Mouse (Mus musculus) liver, embryonic 14.5 days (tissue): ENCODE data around the gene Zfp37. TPM values are rescaled to one million over a fixed set of nuclear protein-coding genes. Genes with fewer than 3 reads are reported as not detected.

Source experiments
- ATAC-seq: fragments of 200-750 bp; cut with Nextera tagmentation; 2 replicates; pipeline ENCODE4 v1.8.0; 2017; ENCODE audit warnings: moderate number of reproducible peaks, mild to moderate bottlenecking, moderate library complexity; ENCODE audit not compliant: insufficient read depth
- DNase-seq, 3 experiments: peaks; one replicate each; pipeline ENCODE4 v3.0.0-alpha.2; 2012 to 2013; ENCODE audit warnings: low read depth in 3 of 3, low spot score in 3 of 3
- H3K27ac ChIP-seq: fragments of 300-500 bp; sonication (generic); 2 replicates; pipeline ENCODE4 v1.5.1; 2014; ENCODE audit warnings: moderate library complexity, mild to moderate bottlenecking, control low read depth, inconsistent platforms
- H3K27me3 ChIP-seq: fragments of 300-500 bp; sonication (generic); 2 replicates; pipeline ENCODE4 v1.6.1; 2014; ENCODE audit warnings: mild to moderate bottlenecking, low read length, moderate library complexity; ENCODE audit not compliant: control insufficient read depth, insufficient read depth
- H3K36me3 ChIP-seq: fragments of 300-500 bp; sonication (generic); replicated peaks from 2 replicates; pipeline ENCODE4 v1.6.1; 2014; ENCODE audit warnings: low read depth; ENCODE audit not compliant: control insufficient read depth, insufficient read depth
- H3K4me1 ChIP-seq, 2 experiments: fragments of 200-500 bp in 1 of 2; fragments of 300-500 bp in 1 of 2; sonication (generic) in 1 of 2; replicated peaks; 2 replicates each; pipeline ENCODE4 v1.6.1; 2012 to 2014; ENCODE audit warnings: antibody characterized with exemption in 1 of 2, inconsistent platforms in 1 of 2, low read length in 1 of 2; ENCODE audit not compliant: control insufficient read depth in 2 of 2, insufficient read depth in 2 of 2
- H3K4me2 ChIP-seq: fragments of 300-500 bp; sonication (generic); 2 replicates; pipeline ENCODE4 v1.6.1; 2014; ENCODE audit warnings: low read depth, mild to moderate bottlenecking, control low read depth, moderate library complexity
- H3K4me3 ChIP-seq, 2 experiments: fragments of 200-500 bp in 1 of 2; fragments of 300-500 bp in 1 of 2; sonication (generic) in 1 of 2; 2 replicates each; pipeline ENCODE4 v1.5.1; 2012 to 2014; ENCODE audit warnings: low read depth in 2 of 2, low read length in 2 of 2, mild to moderate bottlenecking in 2 of 2, control low read depth in 1 of 2, inconsistent platforms in 1 of 2, moderate library complexity in 1 of 2; ENCODE audit not compliant: insufficient read depth in 1 of 2
- H3K9ac ChIP-seq: fragments of 300-500 bp; sonication (generic); replicated peaks from 2 replicates; pipeline ENCODE4 v1.6.1; 2014; ENCODE audit warnings: mild to moderate bottlenecking, control low read depth, moderate library complexity
- H3K9me3 ChIP-seq: fragments of 300-500 bp; sonication (generic); 2 replicates; pipeline ENCODE4 v1.6.1; 2016; ENCODE audit warnings: low read length, mixed read lengths; ENCODE audit not compliant: control insufficient read depth
- CTCF ChIP-seq: IDR thresholded peaks from 2 replicates; pipeline ENCODE4 v1.5.1; 2016; ENCODE audit warnings: antibody characterized with exemption, low read depth, control low read depth
- EP300 ChIP-seq: IDR thresholded peaks from 2 replicates; pipeline ENCODE4 v1.6.1; 2016; ENCODE audit warnings: antibody characterized with exemption, low read depth
- WGBS: fragments of 180-500 bp; shearing (Covaris S2); extraction: QIAGEN DNeasy Blood & Tissue Kit; methylation state at CpG from one replicate; pipeline ENCODE4 v1.1.7; 2014; ENCODE audit not compliant: insufficient replicate concordance; 5-methylcytosine and 5-hydroxymethylcytosine counted together
- polyA plus RNA-seq, 2 experiments: library from polyadenylated mRNA; depleted of rRNA in 1 of 2; stranded (reverse) in 1 of 2; unstranded in 1 of 2; fragments of >200 nt; fragmentation: Nextera tagmentation in 1 of 2; extraction: Ambion mirVana in 1 of 2; gene quantifications; 2 replicates each; pipeline versions ENCODE4 v1.2.1 to v1.2.3; 2012 to 2014

Gene Zfp37
- polyA plus RNA-seq, 2 experiments, result 0.30 to 0.36 TPM

DNA sequence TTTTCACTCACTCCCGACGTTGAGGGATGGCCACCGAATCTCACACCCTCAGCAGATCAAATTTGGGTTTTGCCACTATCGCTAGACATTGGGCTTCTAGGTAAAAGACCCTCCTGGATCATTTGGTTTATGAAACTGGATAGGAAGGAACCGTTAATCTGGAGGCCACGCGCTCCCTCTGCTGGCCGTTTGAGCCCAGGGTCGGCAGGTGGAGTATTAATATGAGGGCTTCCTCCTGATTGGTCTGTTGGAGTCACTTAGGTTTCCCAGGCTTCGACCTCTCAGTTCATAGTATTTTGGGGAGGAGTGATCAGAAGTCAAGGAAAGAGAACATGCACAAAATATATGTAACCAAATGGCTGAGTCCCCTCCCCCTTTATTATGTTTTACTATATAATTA, 2.5 kb downstream of the Zfp37 start:
- no peak overlapping the region for H3K4me3 ChIP-seq
- no peaks in the 10 kb centered on the region for H3K27me3 ChIP-seq
- H3K9me3 ChIP-seq, result no peaks in the 10 kb centered on the region
- 26% methylated on average over 10 of the region's 10 CpGs for WGBS
- no peaks in the 10 kb centered on the region for H3K36me3 ChIP-seq
- DNase-seq (no peak), ATAC-seq (no peak)
- H3K9ac ChIP-seq, result no peak overlapping the region
- no peak overlapping the region for H3K27ac ChIP-seq
- TF ChIP-seq CTCF (peak; percentile 62), EP300 (no peak)
- H3K4me2 ChIP-seq, result no peak overlapping the region
- no peaks in the 10 kb centered on the region for H3K4me1 ChIP-seq

DNA sequence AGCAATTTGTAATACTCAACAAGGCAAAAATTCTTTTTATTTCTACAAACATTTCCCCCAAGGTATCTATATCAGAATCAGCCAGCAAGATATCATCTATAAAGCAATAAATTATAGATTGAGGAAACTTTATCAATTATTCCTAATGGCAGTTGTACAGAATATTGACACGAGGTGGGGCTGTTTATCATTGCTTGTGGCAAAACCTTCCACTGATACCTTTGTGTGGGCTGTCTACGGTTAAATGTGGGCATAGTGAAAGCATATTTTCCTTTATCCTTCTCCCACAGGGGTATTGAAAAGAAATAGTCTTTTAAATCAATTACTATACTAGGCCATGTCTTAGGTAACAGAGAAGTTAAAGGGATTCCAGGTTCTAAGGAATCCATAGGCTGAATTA, 17.4 kb downstream of the Zfp37 start:
- no peak overlapping the region for H3K4me3 ChIP-seq
- H3K36me3 ChIP-seq, result no peaks in the 10 kb centered on the region
- no peak overlapping the region for H3K27ac ChIP-seq
- no peak for ATAC-seq
- H3K9ac ChIP-seq, result no peak overlapping the region
- no peak for DNase-seq
- WGBS, result 46% methylated on average over 2 of the region's 2 CpGs
- H3K9me3 ChIP-seq, result no peaks in the 10 kb centered on the region
- no peak overlapping the region for H3K4me2 ChIP-seq
- H3K4me1 ChIP-seq, result peaks cover 0 to 4% of the 10 kb centered on the region in 2 experiments; a peak in 2 of 4 replicates
- peaks cover 4% of the 10 kb centered on the region; the same call in 1 of the 2 replicates for H3K27me3 ChIP-seq
- TF ChIP-seq CTCF (no peak), EP300 (no peak)

DNA sequence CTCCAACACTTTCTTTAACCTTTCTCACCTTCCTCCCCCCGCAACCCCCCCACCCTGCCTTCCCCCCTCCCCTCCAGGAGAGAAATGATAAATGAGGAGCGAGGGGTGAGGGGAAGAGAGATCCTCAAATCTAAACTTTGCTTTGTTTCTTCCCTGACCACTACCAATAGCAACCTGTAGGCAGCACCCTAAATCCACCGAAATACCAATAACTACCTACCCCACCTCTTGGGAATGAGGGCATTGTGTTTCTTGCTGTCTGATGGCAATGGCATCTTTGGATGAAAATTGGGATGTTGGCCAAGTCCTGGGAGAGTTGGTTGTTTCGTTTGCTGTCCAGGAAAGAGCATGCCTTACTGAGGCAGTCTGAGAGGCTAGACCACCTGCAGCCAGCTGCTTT, 20.8 kb downstream of the Zfp37 start:
- Histone ChIP-seq H3K36me3 (no peaks in the 10 kb centered on the region), H3K9me3 (no peaks in the 10 kb centered on the region), H3K4me1 (peaks cover 0 to 4% of the 10 kb centered on the region in 2 experiments; a peak in 2 of 4 replicates), H3K4me2 (no peak overlapping the region), H3K4me3 (no peak overlapping the region), H3K27me3 (peaks cover 9% of the 10 kb centered on the region; the same call in 1 of the 2 replicates), H3K27ac (no peak overlapping the region), H3K9ac (no peak overlapping the region)
- DNase-seq (no peak), ATAC-seq (no peak)
- TF ChIP-seq EP300 (no peak), CTCF (no peak)
- WGBS, result 29% methylated on average over 4 of the region's 4 CpGs

DNA sequence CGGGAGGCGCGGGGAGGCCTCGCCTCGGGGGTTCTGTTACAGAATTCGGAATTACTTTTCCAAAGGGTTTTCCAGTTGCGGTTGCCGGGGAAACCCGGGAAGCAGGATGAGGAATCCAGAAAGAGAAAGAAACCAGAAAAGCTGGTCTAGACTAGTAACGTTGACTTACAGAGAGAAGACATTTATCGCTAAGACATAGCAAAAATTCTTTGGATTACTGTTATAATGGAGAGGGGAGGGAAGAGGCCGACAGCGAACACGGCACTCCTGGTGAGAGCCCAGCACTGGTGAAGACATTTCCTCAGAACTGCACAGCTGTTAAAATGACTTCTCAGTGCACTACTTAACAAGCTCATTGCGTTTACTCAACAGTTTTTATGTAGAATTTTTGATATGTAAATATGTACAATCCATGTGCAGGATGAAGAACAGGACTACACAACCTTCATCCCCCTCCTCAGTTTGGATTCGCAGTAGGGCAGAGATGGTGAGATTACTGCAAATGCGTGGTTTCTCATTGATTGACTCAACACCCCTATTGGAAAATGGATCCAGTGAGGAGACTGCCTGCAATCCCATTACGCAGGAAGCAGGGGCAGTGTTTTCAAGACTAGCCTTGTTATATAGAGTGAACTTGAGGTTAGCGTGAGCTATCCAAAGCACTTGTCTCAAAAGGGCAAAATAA, 22.0 kb downstream of the Zfp37 start:
- Histone ChIP-seq H3K4me2 (peak overlapping the region; percentile 9), H3K9me3 (no peaks in the 10 kb centered on the region), H3K27ac (no peak overlapping the region), H3K9ac (no peak overlapping the region), H3K27me3 (peaks cover 9% of the 10 kb centered on the region; the same call in 1 of the 2 replicates), H3K36me3 (no peaks in the 10 kb centered on the region), H3K4me3 (peak overlapping the region; percentile 45 to 68), H3K4me1 (peaks cover 0 to 4% of the 10 kb centered on the region in 2 experiments; a peak in 2 of 4 replicates)
- WGBS, result 6% methylated on average over 19 of the region's 19 CpGs
- ATAC-seq (no peak), DNase-seq (no peak)
- no peak for TF ChIP-seq EP300
- no peak for TF ChIP-seq CTCF

DNA sequence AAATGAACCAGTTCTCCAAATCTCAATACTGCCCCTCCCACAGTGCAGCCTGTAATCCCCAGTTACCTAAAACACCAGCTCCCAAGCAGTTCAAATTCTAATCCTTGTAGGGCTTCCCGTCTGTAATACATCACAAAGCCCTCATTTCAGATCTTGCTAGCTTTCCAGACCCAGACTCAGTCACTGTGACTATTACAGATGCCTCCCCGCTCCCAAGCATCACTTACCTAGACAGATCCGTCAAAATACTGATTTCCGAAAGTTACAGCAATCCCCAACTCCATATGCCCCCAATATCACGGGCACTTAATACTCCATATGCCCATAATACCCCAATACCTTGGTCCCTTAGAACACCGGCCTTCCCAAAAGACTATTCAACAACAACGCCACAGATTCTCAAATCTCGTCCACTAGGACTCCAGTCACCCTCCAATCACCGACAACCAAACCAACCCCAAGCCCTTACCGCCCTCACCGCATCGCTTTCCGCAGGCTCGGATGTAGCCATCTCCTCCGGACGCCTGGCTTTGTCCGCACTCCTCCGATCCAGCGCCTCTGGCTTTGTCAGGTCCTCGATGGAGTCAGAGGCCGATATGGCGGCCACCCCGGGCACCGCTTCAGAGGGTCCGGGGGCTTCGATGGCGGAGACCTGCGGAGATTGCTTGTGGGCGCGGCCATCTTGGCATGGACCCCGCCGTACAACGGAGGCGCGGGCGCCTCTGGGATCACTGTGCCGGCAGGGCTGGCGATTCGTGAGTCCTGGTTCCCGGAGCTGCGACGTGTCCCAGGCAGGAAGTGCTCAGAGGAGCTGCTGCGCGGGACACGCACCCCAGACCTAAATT, 22.8 kb downstream of the Zfp37 start:
- peaks cover 9% of the 10 kb centered on the region; the same call in 1 of the 2 replicates for H3K27me3 ChIP-seq
- H3K9ac ChIP-seq, result no peak overlapping the region
- DNase-seq, result peak in 2 of 3 experiments; percentile 11 to 13
- 3% methylated on average over 45 of the region's 45 CpGs for WGBS
- no peak overlapping the region for H3K27ac ChIP-seq
- H3K9me3 ChIP-seq, result no peaks in the 10 kb centered on the region
- peak overlapping the region; percentile 9 for H3K4me2 ChIP-seq
- H3K4me3 ChIP-seq, result peak overlapping the region; percentile 45 to 68
- H3K36me3 ChIP-seq, result no peaks in the 10 kb centered on the region
- peak; percentile 55 for ATAC-seq
- H3K4me1 ChIP-seq, result peaks cover 0 to 4% of the 10 kb centered on the region in 2 experiments; a peak in 2 of 4 replicates
- TF ChIP-seq EP300 (no peak), CTCF (no peak)
